Mouse (Mus musculus) intestine, postnatal 0 days (tissue): ENCODE results near the gene Prss54. TPM values are rescaled to one million over a fixed set of nuclear protein-coding genes. Genes with fewer than 3 reads are reported as not detected.

Experiments
- ATAC-seq: fragments of 200-750 bp; cut with Nextera tagmentation; 2 replicates; pipeline ENCODE4 v1.8.0; 2017; ENCODE audit warnings: mild to moderate bottlenecking, moderate TSS enrichment, moderate library complexity
- H3K27ac ChIP-seq: fragments of 300-500 bp; sonication (generic); 2 replicates; pipeline ENCODE4 v1.5.1; 2014; ENCODE audit warnings: mild to moderate bottlenecking, low read depth, low read length, moderate library complexity
- H3K27me3 ChIP-seq: fragments of 300-500 bp; sonication (generic); replicated peaks from 2 replicates; pipeline ENCODE4 v1.6.1; 2014; ENCODE audit warnings: low read length, mixed read lengths; ENCODE audit not compliant: control insufficient read depth, insufficient read depth
- H3K36me3 ChIP-seq: fragments of 300-500 bp; sonication (generic); 2 replicates; pipeline ENCODE4 v1.6.1; 2014; ENCODE audit warnings: mild to moderate bottlenecking, moderate library complexity; ENCODE audit not compliant: control insufficient read depth, insufficient read depth
- H3K4me1 ChIP-seq: fragments of 300-500 bp; sonication (generic); replicated peaks from 2 replicates; pipeline ENCODE4 v1.6.1; 2014; ENCODE audit warnings: antibody characterized with exemption, low read length, mixed read lengths; ENCODE audit not compliant: control insufficient read depth, insufficient read depth
- H3K4me2 ChIP-seq: fragments of 300-500 bp; sonication (generic); replicated peaks from 2 replicates; pipeline ENCODE4 v1.6.1; 2014; ENCODE audit warnings: low read depth, mild to moderate bottlenecking, moderate library complexity
- H3K4me3 ChIP-seq: fragments of 300-500 bp; sonication (generic); 2 replicates; pipeline ENCODE4 v1.5.1; 2014; ENCODE audit warnings: low read depth, low read length
- H3K9ac ChIP-seq: fragments of 300-500 bp; sonication (generic); 2 replicates; pipeline ENCODE4 v1.6.1; 2014; ENCODE audit warnings: mild to moderate bottlenecking, low read depth, low read length
- H3K9me3 ChIP-seq: fragments of 300-500 bp; sonication (generic); 2 replicates; pipeline ENCODE4 v1.6.1; 2016; ENCODE audit warnings: mixed run types; ENCODE audit not compliant: control insufficient read depth
- CTCF ChIP-seq: sonication (generic); IDR thresholded peaks from 2 replicates; pipeline ENCODE4 v1.5.1; 2016; ENCODE audit warnings: low read depth, mild to moderate bottlenecking, control low read depth, antibody characterized with exemption, moderate library complexity
- WGBS: fragments of 180-500 bp; shearing (Covaris S2); extraction: QIAGEN DNeasy Blood & Tissue Kit; methylation state at CpG from one replicate; pipeline ENCODE4 v1.1.7; 2014; 5-methylcytosine and 5-hydroxymethylcytosine counted together
- polyA plus RNA-seq: library from polyadenylated mRNA; unstranded; fragments of >200 nt; fragmentation: Nextera tagmentation; extraction: Ambion mirVana; gene quantifications from 2 replicates; pipeline ENCODE4 v1.2.1, GENCODE M21; 2015

Prss54 gene
- polyA plus RNA-seq, 1 experiment from 2014 or later, result not detected

DNA sequence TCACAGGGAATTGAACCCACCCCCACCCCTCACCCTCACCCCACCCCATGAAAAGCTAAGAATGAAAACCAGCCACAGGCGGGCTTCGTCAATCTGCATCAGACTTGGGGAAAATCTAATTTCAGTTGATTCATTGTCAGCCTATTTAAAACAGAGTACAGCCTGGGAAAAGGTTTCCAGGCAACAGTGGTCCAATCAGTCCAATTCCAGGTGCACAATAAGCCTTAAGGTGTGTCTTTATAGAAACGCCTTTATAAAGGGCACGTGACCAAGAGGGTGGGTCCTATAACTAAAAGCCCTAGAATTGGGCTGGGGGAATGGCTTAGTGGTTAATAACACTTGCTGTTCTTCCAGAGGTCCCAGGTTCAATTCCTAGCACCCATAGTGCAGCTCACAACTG is 43.9 kb downstream of the Prss54 start:
- ATAC-seq, result no peak

DNA sequence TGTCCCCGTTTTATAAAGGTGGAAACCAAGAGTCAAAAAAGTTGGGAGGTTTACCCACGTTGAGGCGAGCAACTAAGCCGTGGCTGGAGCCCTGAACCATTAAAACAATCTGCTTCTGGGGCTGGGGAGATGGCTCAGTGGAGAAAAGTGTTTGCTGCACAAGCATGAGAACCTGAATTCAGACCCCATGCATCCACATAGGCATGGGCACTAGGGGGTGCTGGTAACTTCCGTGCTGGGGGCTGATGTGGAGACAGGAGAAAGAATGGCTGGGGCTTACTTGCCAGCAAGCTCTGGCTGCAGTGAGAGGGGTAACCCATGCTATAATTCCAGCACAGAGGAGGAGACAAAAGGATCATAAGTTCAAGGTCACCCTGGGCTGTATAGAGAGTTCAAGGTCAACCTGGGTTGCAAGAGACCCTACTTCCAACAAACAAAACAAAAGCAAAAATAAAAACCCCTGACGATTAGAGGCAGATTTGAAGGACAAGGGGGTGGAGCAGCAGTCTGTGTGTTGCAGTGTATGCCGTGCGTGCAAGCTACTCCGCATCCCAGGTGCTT is 47.3 kb downstream of the Prss54 start:
- Histone ChIP-seq H3K27me3 (no peaks in the 10 kb centered on the region), H3K36me3 (no peaks in the 10 kb centered on the region), H3K4me2 (no peak overlapping the region), H3K9me3 (no peaks in the 10 kb centered on the region), H3K4me3 (no peak overlapping the region), H3K4me1 (no peaks in the 10 kb centered on the region), H3K9ac (no peak overlapping the region), H3K27ac (no peak overlapping the region)
- WGBS, result 60% methylated on average over 9 of the region's 9 CpGs
- ATAC-seq, result no peak
- peak; percentile 14; the same call in 1 of the 2 replicates for TF ChIP-seq CTCF

More for the DNA sequence above, 43.9 kb downstream of the Prss54 start:
- no peaks in the 10 kb centered on the region for H3K4me1 ChIP-seq
- TF ChIP-seq CTCF, result no peak
- no peak overlapping the region for H3K9ac ChIP-seq
- no peak overlapping the region for H3K4me2 ChIP-seq
- no peaks in the 10 kb centered on the region for H3K36me3 ChIP-seq
- no peaks in the 10 kb centered on the region; the same call in 1 of the 2 replicates for H3K27me3 ChIP-seq
- H3K4me3 ChIP-seq, result no peak overlapping the region
- WGBS, result 50% methylated on average over 4 of the region's 4 CpGs
- H3K9me3 ChIP-seq, result 0 out of 2 replicates have a peak, but pooled peaks cover 4% of the 10 kb centered on the region
- H3K27ac ChIP-seq, result no peak overlapping the region

DNA sequence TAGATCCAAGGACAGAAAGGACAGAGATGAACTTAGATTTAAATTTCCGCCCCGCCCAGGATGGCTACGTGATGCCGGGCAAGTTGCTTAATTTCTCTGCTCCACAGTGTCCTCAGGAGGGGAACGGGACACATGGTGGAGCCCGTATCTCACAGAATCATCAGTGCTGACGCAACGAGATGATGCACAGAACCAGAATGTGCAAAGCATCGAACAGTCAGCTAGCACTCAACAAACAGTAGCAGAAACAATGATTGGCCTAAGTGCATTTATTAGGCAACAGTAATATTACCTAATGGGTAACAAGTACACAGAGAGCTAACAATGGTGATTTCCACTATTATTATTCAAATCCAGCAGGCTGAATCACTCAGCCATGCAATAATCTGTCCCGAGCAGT is 47.9 kb downstream of the Prss54 start:
- Histone ChIP-seq H3K9ac (no peak overlapping the region), H3K4me1 (no peaks in the 10 kb centered on the region), H3K27ac (no peak overlapping the region), H3K4me3 (no peak overlapping the region), H3K4me2 (no peak overlapping the region), H3K27me3 (no peaks in the 10 kb centered on the region), H3K9me3 (no peaks in the 10 kb centered on the region), H3K36me3 (no peaks in the 10 kb centered on the region)
- TF ChIP-seq CTCF, result no peak
- WGBS, result 88% methylated on average over 10 of the region's 10 CpGs
- ATAC-seq, result no peak

DNA sequence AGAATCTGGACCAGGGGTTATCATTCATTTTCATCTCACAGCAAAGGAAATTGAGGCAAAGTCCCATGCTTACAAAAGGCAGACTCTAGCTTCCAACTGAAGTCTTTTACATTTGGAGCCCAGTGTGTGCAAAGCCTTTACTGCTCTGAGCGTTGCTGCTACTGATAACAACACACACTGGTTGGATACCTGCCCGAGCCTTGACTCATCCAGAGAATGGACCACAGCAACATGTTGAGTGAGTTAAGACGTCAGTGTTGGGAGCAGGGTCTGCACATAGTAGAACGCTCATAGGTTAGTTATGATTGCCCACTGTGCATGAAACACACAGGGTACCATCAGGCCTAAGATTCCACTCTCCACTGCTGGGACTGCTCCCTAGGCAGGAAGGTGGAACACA is 52.1 kb downstream of the Prss54 start:
- no peak for ATAC-seq
- H3K9ac ChIP-seq, result no peak overlapping the region
- H3K36me3 ChIP-seq, result no peaks in the 10 kb centered on the region
- H3K27me3 ChIP-seq, result no peaks in the 10 kb centered on the region
- H3K4me3 ChIP-seq, result no peak overlapping the region
- H3K4me1 ChIP-seq, result no peaks in the 10 kb centered on the region
- TF ChIP-seq CTCF, result no peak
- H3K27ac ChIP-seq, result no peak overlapping the region
- WGBS, result 89% methylated on average over 4 of the region's 4 CpGs
- no peaks in the 10 kb centered on the region for H3K9me3 ChIP-seq
- H3K4me2 ChIP-seq, result no peak overlapping the region

DNA sequence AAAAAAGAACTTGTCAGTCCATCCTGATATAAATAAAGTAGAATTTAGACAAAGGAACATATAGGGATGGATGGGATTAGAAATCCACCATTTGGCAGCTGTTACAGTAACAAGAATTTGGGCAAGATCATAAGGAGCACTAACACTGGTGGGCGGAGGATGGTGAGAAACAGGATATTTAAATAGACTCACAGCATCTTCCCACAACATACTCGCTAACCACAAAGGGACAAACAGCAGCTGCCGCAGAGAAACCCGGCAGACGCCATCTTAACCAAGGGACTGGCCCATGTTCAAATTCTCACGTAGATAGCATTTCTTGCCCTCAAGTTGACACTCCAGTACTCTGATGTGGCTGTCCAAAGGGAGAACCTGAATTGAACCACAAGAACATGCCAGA is 59.2 kb downstream of the Prss54 start:
- Histone ChIP-seq H3K36me3 (no peaks in the 10 kb centered on the region), H3K9me3 (no peaks in the 10 kb centered on the region), H3K27me3 (no peaks in the 10 kb centered on the region), H3K27ac (no peak overlapping the region), H3K4me1 (no peaks in the 10 kb centered on the region), H3K4me2 (no peak overlapping the region), H3K9ac (no peak overlapping the region), H3K4me3 (no peak overlapping the region)
- no peak for ATAC-seq
- TF ChIP-seq CTCF, result no peak
- WGBS, result 94% methylated on average over 6 of the region's 6 CpGs

DNA sequence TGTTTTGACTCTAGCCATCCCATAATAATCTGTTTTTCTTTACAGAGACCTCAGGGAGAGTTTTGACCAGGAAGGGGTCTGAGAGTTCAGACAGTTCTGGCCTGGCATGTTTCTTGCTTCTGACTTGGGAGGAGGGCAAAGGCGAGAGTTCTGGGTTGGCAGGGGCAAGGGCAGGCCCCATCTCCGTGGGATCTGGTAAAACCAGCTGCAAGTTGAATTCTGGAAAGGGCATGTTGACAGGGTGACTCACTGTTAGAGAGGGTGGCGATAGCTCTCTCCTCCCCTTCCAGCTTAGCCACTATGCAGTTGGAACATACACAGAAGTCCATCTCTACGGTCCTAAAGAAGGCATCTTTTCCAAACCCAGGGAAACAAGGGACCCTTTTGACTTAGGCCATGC is 62.9 kb downstream of the Prss54 start:
- no peak for ATAC-seq
- Histone ChIP-seq H3K27ac (no peak overlapping the region), H3K36me3 (no peaks in the 10 kb centered on the region), H3K27me3 (no peaks in the 10 kb centered on the region), H3K4me2 (no peak overlapping the region), H3K9me3 (no peaks in the 10 kb centered on the region), H3K9ac (no peak overlapping the region), H3K4me3 (no peak overlapping the region), H3K4me1 (no peaks in the 10 kb centered on the region)
- TF ChIP-seq CTCF, result no peak
- 72% methylated on average over 4 of the region's 4 CpGs for WGBS

DNA sequence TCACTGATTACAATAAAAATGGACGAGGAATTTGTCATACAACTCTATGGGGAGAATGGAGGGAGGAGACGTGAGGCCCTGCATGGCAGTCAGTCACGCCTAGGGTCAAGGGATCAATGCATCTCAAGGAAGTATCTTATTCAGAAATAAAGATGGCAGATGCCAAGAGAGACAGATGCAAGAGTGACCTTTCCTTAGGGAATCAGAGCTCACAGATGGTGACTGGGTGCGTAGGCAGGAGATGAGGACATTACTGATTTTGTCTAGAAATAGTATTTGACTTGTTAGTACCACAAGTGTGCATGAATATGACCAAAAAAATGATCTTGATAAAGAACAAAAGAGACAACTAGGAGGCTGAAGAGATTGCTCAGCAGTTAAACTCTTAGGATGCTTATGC is 63.9 kb downstream of the Prss54 start:
- H3K27me3 ChIP-seq, result no peaks in the 10 kb centered on the region
- H3K9ac ChIP-seq, result no peak overlapping the region
- TF ChIP-seq CTCF, result no peak
- H3K9me3 ChIP-seq, result no peaks in the 10 kb centered on the region
- ATAC-seq, result no peak
- no peak overlapping the region for H3K4me2 ChIP-seq
- no peak overlapping the region for H3K27ac ChIP-seq
- WGBS, result 45% methylated on average over 4 of the region's 4 CpGs
- H3K4me3 ChIP-seq, result no peak overlapping the region
- H3K36me3 ChIP-seq, result no peaks in the 10 kb centered on the region
- H3K4me1 ChIP-seq, result no peaks in the 10 kb centered on the region

Other genes starting within 250 kb of the Prss54 start
- gene Zfp319, start 244.4 kb downstream of the Prss54 start, polyA plus RNA-seq, result 2.2 and 2.3 TPM in 2 replicates
- gene Usb1, start 244.1 kb downstream of the Prss54 start, polyA plus RNA-seq, result 22.3 and 25.6 TPM in 2 replicates
- gene Mmp15, start 224.1 kb downstream of the Prss54 start, polyA plus RNA-seq, result 9.9 and 11.9 TPM in 2 replicates
- 61.5 and 62.2 TPM in 2 replicates for gene Cfap20, start 141.5 kb downstream of the Prss54 start, polyA plus RNA-seq
- gene Csnk2a2, start 86.3 kb downstream of the Prss54 start, polyA plus RNA-seq, result 6.7 and 7.2 TPM in 2 replicates
- 0.14 and 0.20 TPM in 2 replicates for gene Ccdc113, start 42.3 kb downstream of the Prss54 start, polyA plus RNA-seq
- gene Gins3, start 57.1 kb upstream of the Prss54 start, polyA plus RNA-seq, result 3.6 and 4.3 TPM in 2 replicates
- gene Ndrg4, start 100.6 kb upstream of the Prss54 start, polyA plus RNA-seq, result 11.5 and 13.1 TPM in 2 replicates
- gene Setd6, start 139.5 kb upstream of the Prss54 start, polyA plus RNA-seq, result 8.2 and 9.3 TPM in 2 replicates
- 18.2 and 19.0 TPM in 2 replicates for gene Cnot1, start 231.1 kb upstream of the Prss54 start, polyA plus RNA-seq
- 323 and 335 TPM in 2 replicates for gene Sap18b, start 249.0 kb upstream of the Prss54 start, polyA plus RNA-seq